Mouse (Mus musculus): Measurements from ENCODE around the gene Rps25. TPM values are rescaled to one million over a fixed set of nuclear protein-coding genes. Genes with fewer than 3 reads are reported as not detected.

Gene Rps25
- polyA plus RNA-seq, 1 experiment, result 299 TPM

GRCm38 (mm10) chr9:44454891-44455220, 47.9 kb downstream of the Rps25 start, which contains the start of gene Upk2:
TSS of gene Upk2 (minus strand) at chr9:44454976.
- Histone ChIP-seq H3K4me1 (ENCODE audit: control insufficient read depth, insufficient read depth, low read length) (no peaks in the 10 kb centered on the region), H3K4me3 (ENCODE audit: insufficient read depth, low read depth, low read length) (no peak within 1 kb of the TSS), H3K27ac (ENCODE audit: insufficient read depth, low read depth, low read length) (no peak within 1 kb of the TSS), H3K27me3 (replicated peaks; ENCODE audit: control insufficient read depth, insufficient read depth, low read length) (no peaks in the 10 kb centered on the region), H3K36me3 (ENCODE audit: control insufficient read depth, insufficient read depth, low read length) (no peaks in the 10 kb centered on the region)
- DNase-seq, result no peak
- TF ChIP-seq CTCF (conservative IDR thresholded peaks at IDR 0.05; ENCODE audit: insufficient read depth, insufficient read length, low read depth, low read length) (peak; percentile 42), POLR2A (IDR thresholded peaks at IDR 0.05; ENCODE audit: low read depth, low read length) (no peak)
- WGBS, result 48% methylated on average over 4 of the region's 4 CpGs

GRCm38 (mm10) chr9:44457035-44457742, 50.2 kb downstream of the Rps25 start:
- TF ChIP-seq POLR2A (IDR thresholded peaks at IDR 0.05; ENCODE audit: low read depth, low read length), result no peak
- no peak overlapping the region for H3K4me3 ChIP-seq (ENCODE audit: insufficient read depth, low read depth, low read length)
- H3K4me1 ChIP-seq (ENCODE audit: control insufficient read depth, insufficient read depth, low read length), result no peaks in the 10 kb centered on the region
- no peaks in the 10 kb centered on the region for H3K27me3 ChIP-seq (replicated peaks; ENCODE audit: control insufficient read depth, insufficient read depth, low read length)
- no peaks in the 10 kb centered on the region for H3K36me3 ChIP-seq (ENCODE audit: control insufficient read depth, insufficient read depth, low read length)
- H3K27ac ChIP-seq (ENCODE audit: insufficient read depth, low read depth, low read length), result no peak overlapping the region
- DNase-seq, result no peak
- WGBS, result 28% methylated on average over 11 of the region's 11 CpGs

Other genes with a start within 250 kb of the Rps25 start
- gene Cbl, start 173.1 kb upstream of the Rps25 start, polyA plus RNA-seq (2012; rRNA removed), result 6.6 and 8.1 TPM in 2 replicates
- gene Ccdc153, start 166.5 kb upstream of the Rps25 start, polyA plus RNA-seq (2012; rRNA removed), result not detected in 2 replicates
- gene Pdzd3, start 155.7 kb upstream of the Rps25 start, polyA plus RNA-seq (2012; rRNA removed), result 58.0 and 62.5 TPM in 2 replicates
- gene Nlrx1, start 138.5 kb upstream of the Rps25 start, polyA plus RNA-seq (2012; rRNA removed), result 15.2 and 17.4 TPM in 2 replicates
- gene Abcg4, start 118.5 kb upstream of the Rps25 start, polyA plus RNA-seq (2012; rRNA removed), result 0.45 and 1.2 TPM in 2 replicates
- gene Hinfp, start 101.5 kb upstream of the Rps25 start, polyA plus RNA-seq (2012; rRNA removed), result 14.4 and 17.8 TPM in 2 replicates
- 164 and 194 TPM in 2 replicates for gene C2cd2l, start 86.9 kb upstream of the Rps25 start, polyA plus RNA-seq (2012; rRNA removed)
- 41.9 and 45.8 TPM in 2 replicates for gene Dpagt1, start 81.1 kb upstream of the Rps25 start, polyA plus RNA-seq (2012; rRNA removed)
- 23.6 and 31.5 TPM in 2 replicates for gene H2afx, start 72.4 kb upstream of the Rps25 start, polyA plus RNA-seq (2012; rRNA removed)
- 47.4 and 49.3 TPM in 2 replicates for gene Hmbs, start 62.9 kb upstream of the Rps25 start, polyA plus RNA-seq (2012; rRNA removed)
- gene Vps11, start 45.5 kb upstream of the Rps25 start, polyA plus RNA-seq (2012; rRNA removed), result 31.2 and 34.1 TPM in 2 replicates
- 42.3 and 45.0 TPM in 2 replicates for gene Hyou1, start 27.6 kb upstream of the Rps25 start, polyA plus RNA-seq (2012; rRNA removed)
- 295 and 303 TPM in 2 replicates for gene Slc37a4, start 10.3 kb upstream of the Rps25 start, polyA plus RNA-seq (2012; rRNA removed)
- gene Trappc4, start 461 bp downstream of the Rps25 start, polyA plus RNA-seq (2012; rRNA removed), result 50.1 and 55.9 TPM in 2 replicates
- gene Ccdc84, start 11.4 kb downstream of the Rps25 start, polyA plus RNA-seq (2012; rRNA removed), result 22.2 and 26.7 TPM in 2 replicates
- gene Foxr1, start 34.0 kb downstream of the Rps25 start, polyA plus RNA-seq (2012; rRNA removed), result not detected in 2 replicates
- gene Upk2, start 47.8 kb downstream of the Rps25 start, polyA plus RNA-seq (2012; rRNA removed), result 9.0 and 11.6 TPM in 2 replicates
- 23.1 and 25.1 TPM in 2 replicates for gene Bcl9l, start 75.7 kb downstream of the Rps25 start, polyA plus RNA-seq (2012; rRNA removed)
- 0.20 and 4.0 TPM in 2 replicates for gene Cxcr5, start 154.7 kb downstream of the Rps25 start, polyA plus RNA-seq (2012; rRNA removed)
- gene Ddx6, start 197.8 kb downstream of the Rps25 start, polyA plus RNA-seq (2012; rRNA removed), result 18.1 and 20.8 TPM in 2 replicates

Data from kidney, adult 2 months (tissue).